Mouse (Mus musculus) forebrain, embryonic 13.5 days (tissue): ENCODE data around the gene Etv6. TPM values are rescaled to one million over a fixed set of nuclear protein-coding genes. Genes with fewer than 3 reads are reported as not detected.
A peak's percentile ranks its signal among the peaks of the same experiment; 100 is the strongest.

Source experiments
- ATAC-seq: fragments of 200-750 bp; cut with Nextera tagmentation; 2 replicates; pipeline ENCODE4 v1.8.0; 2017
- H3K27ac ChIP-seq: fragments of 300-500 bp; sonication (generic); 2 replicates; pipeline ENCODE4 v1.5.1; 2015; ENCODE audit warnings: inconsistent platforms, mild to moderate bottlenecking, moderate library complexity
- H3K27me3 ChIP-seq: fragments of 300-500 bp; sonication (generic); 2 replicates; pipeline ENCODE4 v1.6.1; 2015; ENCODE audit warnings: mild to moderate bottlenecking, inconsistent platforms
- H3K36me3 ChIP-seq: fragments of 300-500 bp; sonication (generic); 2 replicates; pipeline ENCODE4 v1.6.1; 2015; ENCODE audit warnings: mild to moderate bottlenecking, inconsistent platforms; ENCODE audit not compliant: poor library complexity, severe bottlenecking
- H3K4me1 ChIP-seq: fragments of 300-500 bp; sonication (generic); 2 replicates; pipeline ENCODE4 v1.6.1; 2015; ENCODE audit warnings: inconsistent platforms
- H3K4me2 ChIP-seq: fragments of 300-500 bp; sonication (generic); 2 replicates; pipeline ENCODE4 v1.6.1; 2015; ENCODE audit warnings: inconsistent platforms, mild to moderate bottlenecking, moderate library complexity
- H3K4me3 ChIP-seq: fragments of 300-500 bp; sonication (generic); 2 replicates; pipeline ENCODE4 v1.5.1; 2015; ENCODE audit warnings: mild to moderate bottlenecking, inconsistent platforms
- H3K9ac ChIP-seq: fragments of 300-500 bp; sonication (generic); 2 replicates; pipeline ENCODE4 v1.6.1; 2015; ENCODE audit warnings: mild to moderate bottlenecking, inconsistent platforms
- H3K9me3 ChIP-seq: fragments of 300-500 bp; sonication (generic); replicated peaks from 2 replicates; pipeline ENCODE4 v1.6.1; 2016; ENCODE audit warnings: inconsistent platforms
- WGBS: fragments of 180-500 bp; shearing (Covaris S2); methylation state at CpG from one replicate; pipeline ENCODE4 v1.1.7; 2015; 5-methylcytosine and 5-hydroxymethylcytosine counted together
- polyA plus RNA-seq: library from polyadenylated mRNA; unstranded; fragments of >200 nt; fragmentation: Nextera tagmentation; extraction: Ambion mirVana; gene quantifications from 2 replicates; pipeline ENCODE4 v1.2.1, GENCODE M21; 2015

Gene Etv6
- polyA plus RNA-seq, 1 experiment from 2014 or later = 7.2 TPM

DNA sequence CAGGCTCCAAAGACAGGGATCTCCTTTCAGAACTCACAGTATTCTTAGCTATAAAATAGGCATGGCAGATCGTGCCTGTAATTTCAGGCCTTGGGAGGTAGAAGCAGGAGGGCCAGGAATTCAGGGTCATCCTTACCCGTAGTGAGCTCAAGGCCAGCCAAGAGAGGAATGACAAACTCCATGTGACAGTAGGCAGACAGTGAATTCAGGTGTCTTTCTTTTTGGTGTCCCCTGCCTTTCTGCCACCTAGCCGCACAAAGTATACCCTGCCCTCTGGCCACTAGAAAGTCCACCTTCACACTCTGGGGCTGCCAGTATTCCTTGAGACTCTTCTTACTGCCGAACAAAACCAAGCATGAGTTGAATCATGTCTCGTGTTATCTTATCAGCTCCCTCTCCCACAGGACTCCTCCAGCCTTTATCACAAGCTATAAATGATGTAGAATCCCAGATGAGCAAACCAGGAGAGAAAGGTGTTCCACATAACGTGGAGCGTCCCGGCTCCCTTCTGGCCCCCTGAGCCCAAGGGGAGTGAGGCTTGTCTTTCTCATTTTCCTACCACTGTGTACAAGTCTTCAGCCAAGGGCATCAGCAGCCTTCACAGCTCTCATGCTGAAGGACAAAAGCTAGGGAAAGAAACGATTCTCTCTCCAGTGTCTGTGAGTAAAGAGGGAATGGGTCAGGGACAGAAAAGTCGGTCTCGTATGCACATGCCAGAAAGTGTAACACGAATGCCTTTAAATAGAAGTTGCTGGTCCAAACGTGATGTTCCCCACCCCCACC lies 175.4 kb downstream of the Etv6 start:
- H3K4me3 ChIP-seq = no peak overlapping the region
- no peak overlapping the region for H3K4me2 ChIP-seq
- no peak for ATAC-seq
- no peak overlapping the region for H3K9ac ChIP-seq
- H3K36me3 ChIP-seq = no peaks in the 10 kb centered on the region
- H3K9me3 ChIP-seq = no peaks in the 10 kb centered on the region
- H3K27me3 ChIP-seq = no peaks in the 10 kb centered on the region
- peaks cover 34% of the 10 kb centered on the region for H3K4me1 ChIP-seq
- 87% methylated on average over 13 of the region's 13 CpGs for WGBS
- no peak overlapping the region for H3K27ac ChIP-seq

DNA sequence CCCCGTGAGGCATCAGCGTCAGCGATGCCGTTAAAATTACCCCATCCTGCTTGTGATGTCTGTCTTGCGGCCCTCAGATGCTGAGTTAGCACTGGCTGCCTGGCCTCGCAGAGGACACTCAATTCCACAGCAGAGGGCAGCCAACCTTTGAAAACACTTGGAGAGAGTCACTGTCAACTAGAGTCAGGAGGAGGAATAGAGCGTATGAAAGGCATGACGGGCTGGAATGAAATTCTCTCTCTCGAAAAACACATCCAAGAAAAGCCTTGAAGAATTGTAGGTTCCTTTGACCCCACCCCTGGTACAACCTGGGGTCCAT lies 175.9 kb downstream of the Etv6 start:
- H3K4me3 ChIP-seq = no peak overlapping the region
- 90% methylated on average over 9 of the region's 9 CpGs for WGBS

GRCm38 (mm10) chr6:134217747-134218146 lies 182.2 kb downstream of the Etv6 start:
- no peak overlapping the region for H3K9ac ChIP-seq
- H3K9me3 ChIP-seq = no peaks in the 10 kb centered on the region
- 98% methylated on average over 6 of the region's 6 CpGs for WGBS
- peaks cover 37% of the 10 kb centered on the region for H3K4me1 ChIP-seq
- no peaks in the 10 kb centered on the region for H3K36me3 ChIP-seq
- H3K4me2 ChIP-seq = no peak overlapping the region
- H3K27ac ChIP-seq = no peak overlapping the region
- no peaks in the 10 kb centered on the region for H3K27me3 ChIP-seq
- H3K4me3 ChIP-seq = no peak overlapping the region
- no peak for ATAC-seq

More for the DNA sequence above, 175.9 kb downstream of the Etv6 start:
- no peak for ATAC-seq
- Histone ChIP-seq H3K36me3 (no peaks in the 10 kb centered on the region), H3K4me2 (no peak overlapping the region), H3K4me1 (peaks cover 31% of the 10 kb centered on the region), H3K9ac (no peak overlapping the region), H3K27me3 (no peaks in the 10 kb centered on the region), H3K9me3 (no peaks in the 10 kb centered on the region), H3K27ac (no peak overlapping the region)

- no peak for ATAC-seq
- no peaks in the 10 kb centered on the region for H3K27me3 ChIP-seq
- H3K36me3 ChIP-seq = no peaks in the 10 kb centered on the region
- H3K9ac ChIP-seq = no peak overlapping the region
- peaks cover 38% of the 10 kb centered on the region for H3K4me1 ChIP-seq
- no peaks in the 10 kb centered on the region for H3K9me3 ChIP-seq
- no peak overlapping the region for H3K4me2 ChIP-seq
- H3K4me3 ChIP-seq = no peak overlapping the region
- WGBS = 77% methylated on average over 3 of the region's 3 CpGs
- no peak overlapping the region for H3K27ac ChIP-seq
Observed at GRCm38 (mm10) chr6:134218441-134218840, 182.9 kb downstream of the Etv6 start.

DNA sequence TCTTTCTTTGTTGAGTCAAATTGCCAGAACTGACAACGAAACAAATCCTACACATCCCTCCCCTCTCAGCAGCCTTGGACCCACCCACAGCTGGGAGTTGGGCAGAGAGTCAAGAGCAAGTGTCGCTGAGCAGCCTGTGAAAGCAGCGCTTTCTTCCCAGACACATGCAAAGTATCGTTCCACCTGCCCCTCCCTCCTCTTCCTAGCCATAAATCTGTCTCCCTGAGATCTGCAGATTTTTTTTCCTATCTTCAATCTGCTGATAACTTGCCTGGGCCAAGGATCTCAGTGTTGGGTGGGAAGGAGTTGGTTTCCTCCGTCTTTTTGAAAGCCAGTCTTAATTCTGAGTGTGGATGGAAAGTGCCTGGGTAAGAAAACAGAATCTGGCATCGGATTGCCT lies 183.9 kb downstream of the Etv6 start:
- Histone ChIP-seq H3K9me3 (no peaks in the 10 kb centered on the region), H3K4me2 (no peak overlapping the region), H3K4me1 (peaks cover 38% of the 10 kb centered on the region), H3K4me3 (no peak overlapping the region), H3K36me3 (no peaks in the 10 kb centered on the region), H3K27me3 (no peaks in the 10 kb centered on the region), H3K27ac (peak overlapping the region; percentile 15), H3K9ac (no peak overlapping the region)
- ATAC-seq = peak; percentile 86
- WGBS = 53% methylated on average over 6 of the region's 6 CpGs

- H3K27ac ChIP-seq = 0 out of 2 replicates have a peak overlapping the region, but pooled peaks have one; percentile 15
Observed at GRCm38 (mm10) chr6:134220209-134220777, 184.8 kb downstream of the Etv6 start.

GRCm38 (mm10) chr6:134222248-134222929 lies 186.9 kb downstream of the Etv6 start:
- ATAC-seq = no peak
- no peaks in the 10 kb centered on the region for H3K9me3 ChIP-seq
- 18% methylated on average over 8 of the region's 8 CpGs for WGBS

More at GRCm38 (mm10) chr6:134220209-134220777, 184.8 kb downstream of the Etv6 start:
- H3K27me3 ChIP-seq = no peaks in the 10 kb centered on the region
- H3K4me3 ChIP-seq = no peak overlapping the region
- H3K4me1 ChIP-seq = peaks cover 38% of the 10 kb centered on the region
- 84% methylated on average over 13 of the region's 13 CpGs for WGBS
- no peak overlapping the region for H3K9ac ChIP-seq
- peak; percentile 33; the same call in 1 of the 2 replicates for ATAC-seq
- peaks cover 4% of the 10 kb centered on the region; the same call in 1 of the 2 replicates for H3K36me3 ChIP-seq
- no peak overlapping the region for H3K4me2 ChIP-seq
- no peaks in the 10 kb centered on the region for H3K9me3 ChIP-seq

DNA sequence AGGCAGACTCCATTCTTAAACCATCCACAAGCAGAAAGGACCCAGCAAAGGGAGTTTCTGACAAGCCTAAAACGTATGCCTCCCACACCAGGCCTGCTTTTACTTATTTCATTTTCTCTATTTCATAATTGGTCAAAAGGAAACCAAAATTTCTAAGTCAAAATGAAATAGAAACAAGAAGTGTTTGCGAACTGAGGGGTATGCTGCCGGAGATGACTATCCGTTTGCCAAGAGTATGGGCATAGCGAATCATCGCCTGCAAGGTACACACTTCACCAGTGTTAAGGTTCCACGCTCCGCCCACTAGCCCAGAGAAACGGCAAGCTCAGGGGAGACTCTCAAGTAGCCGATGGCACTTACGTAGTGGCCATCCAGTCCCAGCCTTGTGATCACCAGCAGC lies 190.1 kb downstream of the Etv6 start:
- ATAC-seq = no peak
- Histone ChIP-seq H3K4me3 (no peak overlapping the region), H3K27ac (no peak overlapping the region), H3K27me3 (no peaks in the 10 kb centered on the region), H3K4me1 (peaks cover 15% of the 10 kb centered on the region), H3K36me3 (peaks cover 12% of the 10 kb centered on the region), H3K9me3 (no peaks in the 10 kb centered on the region), H3K9ac (no peak overlapping the region), H3K4me2 (no peak overlapping the region)
- 92% methylated on average over 11 of the region's 11 CpGs for WGBS

More at GRCm38 (mm10) chr6:134222248-134222929, 186.9 kb downstream of the Etv6 start:
- Histone ChIP-seq H3K4me3 (no peak overlapping the region), H3K4me2 (no peak overlapping the region), H3K27ac (no peak overlapping the region), H3K27me3 (no peaks in the 10 kb centered on the region), H3K4me1 (peaks cover 38% of the 10 kb centered on the region), H3K9ac (no peak overlapping the region), H3K36me3 (peaks cover 4% of the 10 kb centered on the region; the same call in 1 of the 2 replicates)

- ATAC-seq = no peak
- Histone ChIP-seq H3K36me3 (peaks cover 12% of the 10 kb centered on the region), H3K27me3 (no peaks in the 10 kb centered on the region), H3K9me3 (no peaks in the 10 kb centered on the region), H3K9ac (no peak overlapping the region), H3K27ac (no peak overlapping the region), H3K4me1 (peaks cover 14% of the 10 kb centered on the region), H3K4me3 (no peak overlapping the region), H3K4me2 (no peak overlapping the region)
- 90% methylated on average over 8 of the region's 8 CpGs for WGBS
Observed at GRCm38 (mm10) chr6:134226349-134227169, 191.1 kb downstream of the Etv6 start.

GRCm38 (mm10) chr6:134236311-134236710 lies 200.8 kb downstream of the Etv6 start:
- Histone ChIP-seq H3K9ac (no peak overlapping the region), H3K4me2 (no peak overlapping the region), H3K4me3 (no peak overlapping the region), H3K27me3 (no peaks in the 10 kb centered on the region), H3K9me3 (no peaks in the 10 kb centered on the region; the same call in 1 of the 2 replicates), H3K27ac (no peak overlapping the region), H3K4me1 (peaks cover 7% of the 10 kb centered on the region; the same call in 1 of the 2 replicates), H3K36me3 (peaks cover 35% of the 10 kb centered on the region)
- no peak for ATAC-seq
- 77% methylated on average over 4 of the region's 4 CpGs for WGBS

DNA sequence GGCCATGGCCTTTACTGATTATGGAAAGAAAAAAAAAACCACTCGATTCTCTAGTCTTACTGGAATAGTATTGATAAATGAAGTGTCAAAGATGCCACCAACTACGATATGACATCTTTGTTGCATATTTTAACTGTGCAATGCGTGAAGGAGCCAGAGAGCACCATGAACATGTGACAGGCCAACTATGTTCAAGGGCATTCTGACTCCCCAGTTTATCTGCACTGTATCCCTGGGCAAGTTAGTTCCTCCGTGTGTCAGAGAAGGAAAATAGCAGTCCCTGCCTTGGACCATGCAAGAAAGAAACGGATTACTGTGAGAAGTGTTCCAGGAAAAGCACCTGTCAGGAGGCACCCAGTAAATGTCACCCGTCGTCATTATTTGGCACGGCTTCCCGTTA lies 203.0 kb downstream of the Etv6 start:
- peaks cover 4% of the 10 kb centered on the region; the same call in 1 of the 2 replicates for H3K4me1 ChIP-seq
- H3K9ac ChIP-seq = no peak overlapping the region
- ATAC-seq = no peak
- H3K27ac ChIP-seq = no peak overlapping the region
- no peak overlapping the region for H3K4me2 ChIP-seq
- H3K9me3 ChIP-seq = no peaks in the 10 kb centered on the region; the same call in 1 of the 2 replicates
- peaks cover 39% of the 10 kb centered on the region for H3K36me3 ChIP-seq
- H3K4me3 ChIP-seq = no peak overlapping the region
- 92% methylated on average over 9 of the region's 9 CpGs for whole genome bisulfite sequencing
- H3K27me3 ChIP-seq = no peaks in the 10 kb centered on the region
